Mouse (Mus musculus) midbrain, embryonic 11.5 days (tissue): ENCODE data around the gene E030018B13Rik. TPM values are rescaled to one million over a fixed set of nuclear protein-coding genes. Genes with fewer than 3 reads are reported as not detected.

ENCODE experiments used
- ATAC-seq: fragments of 200-750 bp; cut with Nextera tagmentation; 2 replicates; pipeline ENCODE4 v1.8.0; 2017; ENCODE audit warnings: moderate TSS enrichment, moderate library complexity; ENCODE audit not compliant: low FRiP score
- DNase-seq: peaks from one replicate; pipeline ENCODE4 v3.0.0; 2015; ENCODE audit warnings: low spot score; ENCODE audit errors: missing footprints
- H3K27ac ChIP-seq: fragments of 300-500 bp; sonication (generic); 2 replicates; pipeline ENCODE4 v1.5.1; 2014; ENCODE audit warnings: low read depth, low read length
- H3K27me3 ChIP-seq: fragments of 300-500 bp; sonication (generic); 2 replicates; pipeline ENCODE4 v1.6.1; 2014; ENCODE audit warnings: mild to moderate bottlenecking, low read length, moderate library complexity, mixed read lengths; ENCODE audit not compliant: control insufficient read depth, insufficient read depth
- H3K36me3 ChIP-seq: fragments of 300-500 bp; sonication (generic); 2 replicates; pipeline ENCODE4 v1.6.1; 2014; ENCODE audit warnings: mild to moderate bottlenecking, low read length, moderate library complexity, mixed read lengths; ENCODE audit not compliant: control insufficient read depth, insufficient read depth
- H3K4me1 ChIP-seq: fragments of 300-500 bp; sonication (generic); 2 replicates; pipeline ENCODE4 v1.6.1; 2014; ENCODE audit warnings: low read length; ENCODE audit not compliant: control insufficient read depth, insufficient read depth
- H3K4me2 ChIP-seq: fragments of 300-500 bp; sonication (generic); 2 replicates; pipeline ENCODE4 v1.6.1; 2014; ENCODE audit warnings: mild to moderate bottlenecking, moderate library complexity
- H3K4me3 ChIP-seq: fragments of 300-500 bp; sonication (generic); 2 replicates; pipeline ENCODE4 v1.5.1; 2014; ENCODE audit warnings: low read depth, low read length
- H3K9ac ChIP-seq: fragments of 300-500 bp; sonication (generic); 2 replicates; pipeline ENCODE4 v1.6.1; 2014; ENCODE audit warnings: low read length
- H3K9me3 ChIP-seq: fragments of 300-500 bp; sonication (generic); 2 replicates; pipeline ENCODE4 v1.6.1; 2016; ENCODE audit warnings: low read length; ENCODE audit not compliant: control insufficient read depth
- WGBS: fragments of 180-500 bp; shearing (Covaris S2); extraction: QIAGEN DNeasy Blood & Tissue Kit; methylation state at CpG from one replicate; pipeline ENCODE4 v1.1.7; 2014; 5-methylcytosine and 5-hydroxymethylcytosine counted together
- polyA plus RNA-seq: library from polyadenylated mRNA; unstranded; fragments of >200 nt; fragmentation: Nextera tagmentation; extraction: Ambion mirVana; gene quantifications from 2 replicates; pipeline ENCODE4 v1.2.1, GENCODE M21; 2014

E030018B13Rik gene
- polyA plus RNA-seq, 1 experiment from 2014 or later, result 0.14 TPM

GRCm38 (mm10) chr7:63885025-63885424 is 31.6 kb upstream of the E030018B13Rik start:
- H3K4me3 ChIP-seq, result no peak overlapping the region
- H3K27ac ChIP-seq, result no peak overlapping the region
- H3K4me2 ChIP-seq, result no peak overlapping the region
- no peaks in the 10 kb centered on the region for H3K4me1 ChIP-seq
- 94% methylated on average over 7 of the region's 7 CpGs for WGBS
- DNase-seq (no peak), ATAC-seq (no peak)
- H3K9ac ChIP-seq, result no peak overlapping the region
- no peaks in the 10 kb centered on the region for H3K9me3 ChIP-seq
- no peaks in the 10 kb centered on the region for H3K36me3 ChIP-seq
- H3K27me3 ChIP-seq, result no peaks in the 10 kb centered on the region

- no peak for DNase-seq
- no peaks in the 10 kb centered on the region for H3K4me1 ChIP-seq
Observed at GRCm38 (mm10) chr7:63887034-63887551, 29.6 kb upstream of the E030018B13Rik start.

GRCm38 (mm10) chr7:63887602-63888123 is 29.0 kb upstream of the E030018B13Rik start:
- no peak for ATAC-seq
- WGBS, result 90% methylated on average over 10 of the region's 10 CpGs
- H3K27me3 ChIP-seq, result no peaks in the 10 kb centered on the region

More at GRCm38 (mm10) chr7:63887034-63887551, 29.6 kb upstream of the E030018B13Rik start:
- no peak overlapping the region for H3K4me2 ChIP-seq
- no peak overlapping the region for H3K9ac ChIP-seq
- H3K4me3 ChIP-seq, result no peak overlapping the region
- no peaks in the 10 kb centered on the region for H3K9me3 ChIP-seq
- H3K27ac ChIP-seq, result no peak overlapping the region
- H3K27me3 ChIP-seq, result no peaks in the 10 kb centered on the region
- 66% methylated on average over 8 of the region's 8 CpGs for WGBS
- no peak for ATAC-seq
- peaks cover 4% of the 10 kb centered on the region; the same call in 1 of the 2 replicates for H3K36me3 ChIP-seq

GRCm38 (mm10) chr7:63888674-63889073 is 28.0 kb upstream of the E030018B13Rik start:
- Histone ChIP-seq H3K36me3 (peaks cover 4% of the 10 kb centered on the region; the same call in 1 of the 2 replicates), H3K9ac (no peak overlapping the region), H3K27me3 (no peaks in the 10 kb centered on the region), H3K4me1 (no peaks in the 10 kb centered on the region), H3K4me2 (no peak overlapping the region), H3K9me3 (no peaks in the 10 kb centered on the region), H3K4me3 (no peak overlapping the region), H3K27ac (no peak overlapping the region)
- ATAC-seq (no peak), DNase-seq (no peak)
- WGBS, result 85% methylated on average over 6 of the region's 6 CpGs

More at GRCm38 (mm10) chr7:63887602-63888123, 29.0 kb upstream of the E030018B13Rik start:
- Histone ChIP-seq H3K4me3 (no peak overlapping the region), H3K4me2 (no peak overlapping the region), H3K4me1 (no peaks in the 10 kb centered on the region), H3K9ac (no peak overlapping the region), H3K27ac (no peak overlapping the region), H3K9me3 (no peaks in the 10 kb centered on the region), H3K36me3 (peaks cover 4% of the 10 kb centered on the region; the same call in 1 of the 2 replicates)
- no peak for DNase-seq

GRCm38 (mm10) chr7:63889116-63889975 is 27.3 kb upstream of the E030018B13Rik start:
- no peaks in the 10 kb centered on the region for H3K9me3 ChIP-seq
- DNase-seq (no peak), ATAC-seq (0 out of 2 replicates have a peak, but pooled peaks have one; percentile 18)
- H3K4me2 ChIP-seq, result no peak overlapping the region
- H3K27me3 ChIP-seq, result no peaks in the 10 kb centered on the region
- H3K4me1 ChIP-seq, result no peaks in the 10 kb centered on the region
- H3K9ac ChIP-seq, result no peak overlapping the region
- no peak overlapping the region for H3K4me3 ChIP-seq
- H3K27ac ChIP-seq, result no peak overlapping the region
- 66% methylated on average over 9 of the region's 9 CpGs for WGBS
- H3K36me3 ChIP-seq, result peaks cover 4% of the 10 kb centered on the region; the same call in 1 of the 2 replicates

GRCm38 (mm10) chr7:63891488-63892075 is 25.1 kb upstream of the E030018B13Rik start:
- WGBS, result 73% methylated on average over 43 of the region's 43 CpGs
- no peak overlapping the region for H3K9ac ChIP-seq
- no peak overlapping the region for H3K27ac ChIP-seq
- DNase-seq (no peak), ATAC-seq (no peak; the same call in 1 of the 2 replicates)
- no peaks in the 10 kb centered on the region for H3K27me3 ChIP-seq
- H3K4me3 ChIP-seq, result no peak overlapping the region
- H3K36me3 ChIP-seq, result peaks cover 4% of the 10 kb centered on the region; the same call in 1 of the 2 replicates
- no peaks in the 10 kb centered on the region for H3K9me3 ChIP-seq
- no peak overlapping the region for H3K4me2 ChIP-seq
- H3K4me1 ChIP-seq, result peaks cover 4% of the 10 kb centered on the region

- H3K27ac ChIP-seq, result no peak overlapping the region
- DNase-seq, result no peak
Observed at GRCm38 (mm10) chr7:63893201-63893600, 23.5 kb upstream of the E030018B13Rik start.

GRCm38 (mm10) chr7:63893729-63894128 is 22.9 kb upstream of the E030018B13Rik start:
- no peak overlapping the region for H3K27ac ChIP-seq
- H3K27me3 ChIP-seq, result no peaks in the 10 kb centered on the region
- no peaks in the 10 kb centered on the region for H3K9me3 ChIP-seq
- no peak overlapping the region for H3K9ac ChIP-seq
- H3K4me3 ChIP-seq, result no peak overlapping the region
- WGBS, result 65% methylated on average over 4 of the region's 4 CpGs
- peaks cover 4% of the 10 kb centered on the region; the same call in 1 of the 2 replicates for H3K36me3 ChIP-seq
- DNase-seq (no peak), ATAC-seq (no peak)
- peaks cover 14% of the 10 kb centered on the region for H3K4me1 ChIP-seq
- no peak overlapping the region for H3K4me2 ChIP-seq

More at GRCm38 (mm10) chr7:63893201-63893600, 23.5 kb upstream of the E030018B13Rik start:
- no peak for ATAC-seq
- WGBS, result 94% methylated on average over 5 of the region's 5 CpGs
- H3K4me1 ChIP-seq, result peaks cover 14% of the 10 kb centered on the region
- H3K9me3 ChIP-seq, result no peaks in the 10 kb centered on the region
- no peak overlapping the region for H3K4me3 ChIP-seq
- H3K27me3 ChIP-seq, result no peaks in the 10 kb centered on the region
- no peak overlapping the region for H3K4me2 ChIP-seq
- no peak overlapping the region for H3K9ac ChIP-seq
- peaks cover 4% of the 10 kb centered on the region; the same call in 1 of the 2 replicates for H3K36me3 ChIP-seq
